Mouse (Mus musculus): ENCODE measurements around the gene Hist1h2bf.
"Not testable (repeated sequence)": the region's sequence is repeated elsewhere in the genome, so short reads cannot be mapped to it uniquely, and the experiment has no call there.

The Hist1h2bf gene

DNA sequence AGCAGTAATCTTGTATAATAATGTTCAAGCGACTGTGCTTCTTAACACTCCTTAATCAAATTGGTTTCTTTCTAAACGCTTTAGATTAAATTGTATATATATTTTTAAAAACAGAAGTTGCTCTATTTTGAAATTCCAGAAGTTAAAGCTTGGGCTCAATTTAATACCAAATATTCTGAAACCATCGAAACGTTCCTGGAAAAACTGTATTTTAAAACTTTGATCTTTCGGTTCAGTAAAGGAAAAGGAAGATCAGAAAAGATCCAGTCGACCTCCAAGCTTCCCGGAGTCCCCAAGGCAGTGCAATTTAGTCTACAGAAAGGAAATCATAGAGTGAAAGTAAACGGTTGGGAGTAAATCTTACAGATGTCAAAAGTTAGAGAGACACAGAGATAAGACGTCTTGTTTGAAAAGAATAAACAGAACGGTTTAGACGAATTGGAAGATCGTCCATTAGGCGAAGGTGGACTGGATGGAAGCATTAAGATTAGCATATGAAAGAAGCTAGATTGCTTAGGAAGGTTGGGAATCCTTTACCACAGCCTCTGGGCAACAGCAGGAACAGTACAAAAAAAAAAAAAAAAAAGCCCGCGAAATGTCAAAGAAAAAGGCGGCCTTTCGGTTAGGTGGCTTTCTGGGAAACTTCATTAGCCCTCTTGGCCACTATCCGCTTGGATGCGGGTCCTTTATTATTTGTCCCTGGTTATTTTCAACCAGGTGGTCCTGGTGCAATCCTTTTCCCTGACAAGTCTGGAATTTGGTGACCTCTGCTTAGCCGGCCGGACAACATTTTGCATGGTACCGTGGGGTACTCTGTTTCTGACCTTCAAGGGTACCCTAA is 12.3 kb upstream of the Hist1h2bf start:
- DNase-seq, result peak in 1 of 2 experiments; percentile 22

DNA sequence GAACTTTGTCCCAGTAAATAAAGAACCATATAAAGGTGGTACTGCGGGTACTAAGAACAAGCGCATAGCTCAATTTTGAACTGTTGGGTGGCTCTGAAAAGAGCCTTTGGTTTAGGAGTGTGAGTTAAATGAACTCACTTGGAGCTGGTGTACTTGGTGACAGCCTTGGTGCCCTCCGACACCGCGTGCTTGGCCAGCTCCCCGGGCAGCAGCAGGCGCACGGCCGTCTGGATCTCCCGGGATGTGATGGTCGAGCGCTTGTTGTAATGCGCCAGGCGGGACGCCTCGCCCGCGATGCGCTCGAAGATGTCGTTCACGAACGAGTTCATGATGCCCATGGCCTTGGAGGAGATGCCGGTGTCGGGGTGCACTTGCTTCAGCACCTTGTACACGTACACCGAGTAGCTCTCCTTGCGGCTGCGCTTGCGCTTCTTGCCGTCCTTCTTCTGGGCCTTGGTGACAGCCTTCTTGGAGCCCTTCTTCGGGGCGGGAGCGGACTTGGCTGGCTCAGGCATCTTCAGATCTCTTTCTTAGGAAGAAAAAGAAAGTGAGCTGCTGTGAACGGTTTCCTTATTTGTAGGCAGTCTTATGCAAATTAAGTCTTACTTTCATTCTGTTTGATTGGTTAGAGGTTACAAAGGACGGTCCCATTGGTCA is 11.6 kb upstream of the Hist1h2bf start:
- peak; percentile 71 to 77 for DNase-seq

DNA sequence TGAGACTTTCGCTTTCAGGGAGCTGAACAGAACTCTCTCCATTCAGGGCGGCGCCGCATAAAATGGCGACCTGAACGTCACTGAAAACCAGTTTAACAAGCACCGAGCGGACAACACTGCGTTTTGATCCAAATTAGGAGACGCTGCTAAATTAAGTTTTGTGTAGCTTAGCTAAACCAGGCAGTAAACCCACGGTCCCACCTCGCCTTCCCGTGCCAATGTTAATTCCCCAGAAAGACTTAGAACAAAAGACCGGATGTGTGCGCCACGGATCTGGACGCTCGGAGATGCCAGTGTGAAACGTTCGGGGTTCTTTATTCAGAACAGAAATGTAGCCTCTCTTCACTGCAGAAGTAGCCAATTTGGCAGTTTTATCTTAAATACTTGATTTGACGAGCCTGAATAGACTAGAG is 11.0 kb upstream of the Hist1h2bf start:
- DNase-seq, result peak; percentile 82 to 85

DNA sequence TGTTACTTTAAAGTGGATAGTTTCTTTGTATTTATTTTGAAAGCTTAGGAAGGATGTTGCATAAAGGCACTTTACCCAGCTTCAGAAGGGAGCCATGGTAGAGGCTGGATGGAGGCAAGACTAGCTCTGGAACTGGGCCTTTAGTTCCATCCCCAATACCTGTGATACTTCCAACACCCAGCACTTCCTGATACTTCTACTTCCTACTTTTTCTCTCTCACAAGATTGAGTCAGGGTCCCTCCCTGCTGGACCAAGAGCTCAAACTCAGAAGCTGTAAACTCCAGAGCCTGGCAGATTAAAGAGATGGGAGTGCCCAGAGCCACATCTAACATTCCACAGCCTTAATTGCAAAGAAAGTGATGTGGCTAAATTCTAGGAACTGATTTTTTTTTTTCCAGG is 10.3 kb upstream of the Hist1h2bf start:
- DNase-seq, result peak in 1 of 2 experiments; percentile 37

DNA sequence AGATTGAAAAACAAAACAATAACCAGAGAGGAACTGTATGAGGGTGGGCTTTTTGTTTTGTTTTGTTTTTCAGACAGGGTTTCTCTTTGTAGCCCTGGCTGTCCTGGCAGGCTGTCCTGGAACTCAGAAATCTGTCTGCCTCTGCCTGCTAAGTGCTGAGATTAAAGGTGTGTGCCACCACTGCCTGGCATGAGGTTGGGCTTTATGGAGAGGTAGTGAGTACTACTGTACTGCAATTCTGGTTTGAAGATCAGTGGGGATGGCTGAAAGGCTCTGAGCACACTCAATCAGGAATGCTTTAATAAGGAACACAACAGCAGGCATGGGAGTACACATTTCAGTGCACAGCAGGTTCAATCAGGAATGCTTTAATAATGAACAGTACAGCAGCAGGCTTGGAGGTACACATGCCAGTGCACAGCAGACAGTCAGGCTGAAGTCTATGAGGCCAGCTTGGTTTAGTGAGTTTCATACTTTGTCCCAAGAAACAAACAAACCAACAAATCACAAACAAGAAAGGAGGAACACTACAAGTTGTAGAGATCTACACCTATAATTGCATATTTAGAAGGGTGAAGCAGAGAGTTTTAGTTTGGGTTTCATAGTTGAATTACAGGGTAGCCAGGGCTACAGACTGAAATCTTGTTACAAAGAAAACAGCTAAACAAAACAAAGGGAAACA is 9.5 kb upstream of the Hist1h2bf start:
- no peak for DNase-seq

DNA sequence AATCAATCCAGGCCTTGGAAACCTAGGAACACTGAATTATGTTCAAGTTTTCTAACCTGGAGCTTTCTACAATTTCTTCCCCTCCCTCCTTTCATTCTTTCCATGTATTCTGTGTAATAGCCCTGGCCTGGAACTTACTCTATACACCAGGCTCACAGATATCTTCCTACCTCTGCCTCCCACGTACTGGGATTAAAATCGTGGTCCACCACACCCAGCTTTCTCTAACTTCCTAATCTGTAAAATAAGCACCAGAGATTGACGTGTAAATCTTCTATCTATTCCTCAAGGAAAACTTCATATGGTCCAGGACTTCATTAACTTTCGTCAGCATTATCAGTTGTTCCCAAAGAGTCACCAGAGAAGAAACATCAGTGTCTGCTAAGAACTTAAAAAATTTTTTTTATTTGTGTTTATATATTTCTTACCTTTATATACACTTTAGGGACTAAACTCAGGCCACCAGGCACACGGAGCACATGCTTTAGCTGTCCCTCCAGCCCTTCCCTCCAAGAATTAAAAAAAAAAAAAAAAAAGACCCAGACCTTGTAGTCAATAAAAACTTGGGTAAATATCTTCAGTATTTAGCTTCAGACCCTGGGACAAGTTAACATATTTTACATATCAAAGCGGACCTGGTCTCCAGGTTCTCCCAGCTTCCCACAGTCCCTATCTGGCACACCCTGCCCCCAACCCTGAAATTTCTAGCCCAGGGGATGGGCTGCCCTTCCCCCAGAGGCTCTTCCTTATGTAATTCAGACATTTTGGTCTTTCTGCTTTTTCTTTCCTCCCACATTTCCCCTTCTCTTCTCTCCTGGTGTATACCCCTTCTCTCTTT is 8.4 kb upstream of the Hist1h2bf start:
- no peak for DNase-seq

DNA sequence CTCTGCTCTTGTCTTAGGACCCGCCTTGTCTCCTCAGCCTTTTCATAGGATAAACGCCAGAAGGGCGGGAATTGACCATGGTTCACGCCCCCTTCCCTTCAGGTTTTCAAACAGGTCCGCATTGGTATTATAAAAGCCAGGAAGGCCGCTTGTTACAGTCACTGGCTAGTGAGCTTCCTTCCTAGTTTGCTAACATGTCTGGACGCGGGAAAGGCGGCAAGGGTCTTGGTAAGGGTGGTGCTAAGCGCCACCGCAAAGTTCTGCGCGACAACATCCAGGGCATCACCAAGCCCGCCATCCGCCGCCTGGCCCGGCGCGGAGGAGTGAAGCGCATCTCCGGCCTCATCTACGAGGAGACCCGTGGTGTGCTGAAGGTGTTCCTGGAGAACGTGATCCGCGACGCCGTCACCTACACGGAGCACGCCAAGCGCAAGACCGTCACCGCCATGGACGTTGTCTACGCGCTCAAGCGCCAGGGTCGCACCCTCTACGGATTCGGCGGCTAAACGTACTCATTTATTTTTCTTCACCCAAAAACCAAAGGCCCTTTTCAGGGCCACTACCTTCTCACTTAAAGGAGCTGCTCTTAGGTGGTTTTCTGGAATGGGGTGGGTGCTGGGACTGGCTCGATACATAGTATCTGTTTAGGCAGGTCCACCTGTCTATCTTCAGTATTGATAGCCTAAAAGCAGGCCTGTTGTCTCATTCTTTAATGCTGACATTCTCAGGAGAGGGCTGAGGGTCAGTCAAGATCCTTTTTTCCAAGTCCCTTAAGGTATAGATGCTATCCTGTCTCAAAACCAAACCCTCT is 7.6 kb upstream of the Hist1h2bf start, which contains the start of gene Hist1h4d:
Gene Hist1h4d (plus strand): TSS at position 191 of the 811 bp plus-strand sequence.
- peak; percentile 92 to 94 for DNase-seq

DNA sequence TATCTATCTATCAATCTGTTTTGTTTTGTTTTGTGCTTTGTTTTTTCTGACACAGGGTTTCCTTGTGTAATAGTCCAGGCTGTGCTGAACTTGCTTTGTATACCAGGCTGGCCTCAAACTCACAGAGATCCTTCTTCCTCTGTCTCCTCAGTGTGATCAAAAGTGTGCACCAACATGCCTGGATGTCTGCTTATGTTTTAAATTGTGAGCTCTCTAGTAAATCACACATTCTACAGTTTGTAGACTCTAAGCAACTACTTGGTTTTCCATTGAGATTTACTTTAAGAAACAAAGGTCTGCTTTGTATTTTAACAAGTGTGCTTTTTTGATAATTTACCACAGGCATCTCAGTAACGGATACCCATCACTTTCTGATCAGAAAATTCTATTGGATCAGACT is 3.8 kb upstream of the Hist1h2bf start:
- DNase-seq, result no peak

DNA sequence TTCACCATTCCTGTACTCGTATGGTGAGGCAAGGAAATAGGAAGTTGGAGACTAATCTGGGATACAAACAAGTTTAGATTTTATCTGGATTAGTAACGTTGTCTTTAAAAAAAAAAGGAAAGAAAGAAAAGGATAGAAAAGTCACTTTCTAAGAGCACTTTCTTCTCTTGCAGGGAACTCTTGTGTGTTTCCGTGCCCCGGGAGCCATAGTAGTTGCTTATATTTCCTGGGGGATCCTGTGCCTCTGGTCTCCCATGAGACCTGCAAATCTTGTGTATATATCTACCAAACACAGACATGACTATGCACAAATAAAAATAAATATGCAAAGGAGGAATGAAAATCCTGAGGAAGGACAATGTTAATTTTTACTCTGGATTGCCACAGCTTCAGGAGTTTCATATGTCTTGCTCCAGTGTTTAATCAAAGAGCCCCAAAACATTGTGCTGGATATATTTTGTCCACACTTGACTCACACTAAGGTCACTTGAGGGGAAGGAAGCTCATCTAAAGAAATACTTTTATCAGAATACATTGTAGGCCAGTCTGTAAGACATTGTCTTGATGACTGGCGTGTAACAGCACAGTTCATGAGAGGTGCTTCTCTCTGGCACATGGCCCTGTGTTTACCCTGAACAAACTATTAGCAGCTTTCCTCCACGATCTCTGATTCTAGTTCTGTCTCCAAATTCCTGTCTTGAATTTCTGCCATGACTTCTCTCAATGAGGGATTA is 3.1 kb upstream of the Hist1h2bf start:
- no peak for DNase-seq

DNA sequence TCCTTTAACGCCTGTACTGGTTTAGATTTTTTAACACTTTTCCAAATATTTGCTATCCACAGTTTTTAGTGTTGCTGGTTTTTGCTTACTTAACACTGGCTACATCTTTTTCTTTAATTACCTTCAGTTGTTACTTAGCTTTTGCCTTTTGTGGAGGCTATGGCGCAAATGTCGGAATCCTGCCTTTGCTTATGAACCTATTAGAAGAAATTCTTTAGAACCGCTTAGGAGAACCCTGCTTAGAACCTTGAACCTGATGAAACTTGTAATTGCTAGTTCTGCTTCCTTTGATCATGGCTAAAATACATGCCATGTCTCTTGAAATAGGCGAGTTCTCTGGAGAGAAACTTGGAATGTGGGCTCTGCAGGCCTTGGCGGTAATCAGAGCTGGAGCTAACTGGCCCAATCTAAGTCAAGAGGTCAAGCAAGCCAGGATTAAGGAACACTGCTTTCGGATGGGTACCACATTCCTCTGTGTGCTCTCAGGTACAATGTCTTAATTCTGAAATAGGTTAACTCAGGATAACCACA is 2.4 kb upstream of the Hist1h2bf start:
- DNase-seq, result peak in 1 of 2 experiments; percentile 22

DNA sequence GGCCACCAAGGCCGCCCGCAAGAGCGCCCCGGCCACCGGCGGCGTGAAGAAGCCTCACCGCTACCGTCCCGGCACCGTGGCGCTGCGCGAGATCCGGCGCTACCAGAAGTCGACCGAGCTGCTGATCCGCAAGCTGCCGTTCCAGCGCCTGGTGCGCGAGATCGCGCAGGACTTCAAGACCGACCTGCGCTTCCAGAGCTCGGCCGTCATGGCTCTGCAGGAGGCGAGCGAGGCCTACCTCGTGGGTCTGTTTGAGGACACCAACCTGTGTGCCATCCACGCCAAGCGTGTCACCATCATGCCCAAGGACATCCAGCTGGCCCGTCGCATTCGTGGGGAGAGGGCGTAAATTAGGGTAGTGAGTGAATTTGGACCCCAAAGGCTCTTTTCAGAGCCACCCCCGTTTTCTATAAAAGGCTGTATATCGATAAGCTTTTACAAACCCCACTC is 1.9 kb upstream of the Hist1h2bf start:
- peak in 1 of 2 experiments; percentile 39 for DNase-seq

DNA sequence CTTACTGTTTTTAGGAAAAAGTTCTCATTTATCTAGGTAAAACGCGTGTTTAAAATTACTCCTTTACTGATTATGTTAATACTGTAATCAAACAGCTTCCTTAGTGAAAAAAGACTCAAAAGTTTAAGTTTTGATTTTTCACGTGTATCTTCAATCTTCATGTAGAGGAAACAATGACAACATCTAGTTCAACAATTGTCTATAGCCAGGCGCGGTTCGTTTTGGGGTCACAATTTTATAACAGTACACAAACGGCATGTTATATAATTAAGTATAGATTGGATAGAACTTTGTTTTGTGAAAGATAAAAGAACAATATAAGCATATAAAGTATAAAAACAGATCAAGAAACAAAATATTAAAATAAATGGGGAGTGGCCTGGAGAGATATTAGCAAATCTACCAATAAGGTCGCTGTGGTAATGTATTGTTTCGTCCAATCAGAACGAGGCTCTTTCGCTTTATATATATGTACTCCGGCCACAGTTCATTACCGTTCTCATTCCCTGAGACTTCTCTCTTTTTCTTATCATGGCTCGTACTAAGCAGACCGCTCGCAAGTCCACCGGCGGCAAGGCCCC is 1.4 kb upstream of the Hist1h2bf start, which contains the start of gene Hist1h3d:
Gene Hist1h3d (plus strand): TSS at position 493 of the 581 bp plus-strand sequence.
- peak in 1 of 2 experiments; percentile 66 for DNase-seq

DNA sequence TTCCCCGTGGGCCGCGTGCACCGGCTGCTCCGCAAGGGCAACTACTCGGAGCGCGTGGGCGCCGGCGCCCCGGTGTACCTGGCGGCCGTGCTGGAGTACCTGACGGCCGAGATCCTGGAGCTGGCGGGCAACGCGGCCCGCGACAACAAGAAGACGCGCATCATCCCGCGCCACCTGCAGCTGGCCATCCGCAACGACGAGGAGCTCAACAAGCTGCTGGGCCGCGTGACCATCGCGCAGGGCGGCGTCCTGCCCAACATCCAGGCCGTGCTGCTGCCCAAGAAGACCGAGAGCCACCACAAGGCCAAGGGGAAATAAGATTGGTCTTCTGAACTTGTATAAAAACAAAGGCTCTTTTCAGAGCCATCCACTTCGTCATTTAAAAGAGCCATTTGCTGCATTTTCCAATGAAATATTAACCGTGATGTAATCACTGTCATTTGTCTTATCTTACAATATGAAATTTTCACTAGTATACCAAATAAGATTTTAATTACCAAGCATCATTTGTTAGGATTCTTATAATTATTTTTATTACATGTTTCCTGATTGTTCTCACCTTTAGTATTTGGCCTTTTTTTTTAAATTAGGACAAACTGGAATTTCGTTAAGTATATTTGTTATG is 662 bp upstream of the Hist1h2bf start:
- DNase-seq, result not testable (repeated sequence)

DNA sequence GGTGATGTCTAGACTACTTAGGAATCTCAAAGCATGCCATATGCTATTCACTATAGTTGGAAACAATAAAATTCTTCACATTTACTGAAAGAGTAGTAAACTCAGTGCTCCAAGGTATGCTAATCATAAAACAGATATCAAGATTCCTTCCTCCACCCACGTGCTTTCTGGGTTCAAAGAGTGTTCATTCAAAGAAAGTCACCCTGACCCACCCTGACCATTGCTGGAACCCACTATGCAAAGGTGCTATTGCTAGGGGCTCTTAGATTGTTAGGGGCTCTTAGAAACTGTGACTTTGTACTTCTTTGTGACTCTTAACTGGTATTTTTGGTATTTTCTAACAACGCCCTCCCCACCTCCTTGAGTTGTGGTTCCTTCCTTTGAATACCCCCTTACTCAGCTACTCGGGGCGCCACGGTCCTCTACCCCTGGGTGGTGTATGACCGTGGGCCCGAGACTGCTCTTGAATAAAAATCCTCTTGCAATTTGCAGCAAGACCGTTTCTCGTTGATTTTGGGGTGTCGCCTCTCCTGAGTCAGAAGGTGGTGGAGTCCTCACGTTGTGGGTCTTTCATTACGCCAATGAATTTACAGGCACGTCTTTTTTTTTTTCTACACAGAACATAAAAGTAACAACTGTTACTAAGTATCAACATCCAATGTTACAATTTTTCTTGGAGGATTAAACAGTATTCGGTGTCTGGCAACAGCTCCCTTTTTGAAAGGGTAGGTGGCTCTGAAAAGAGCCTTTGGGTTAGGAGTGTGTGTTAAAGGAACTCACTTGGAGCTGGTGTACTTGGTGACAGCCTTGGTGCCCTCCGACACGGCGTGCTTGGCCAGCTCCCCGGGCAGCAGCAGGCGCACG is 730 bp downstream of the Hist1h2bf start:
- peak in 1 of 2 experiments; percentile 18 for DNase-seq

DNA sequence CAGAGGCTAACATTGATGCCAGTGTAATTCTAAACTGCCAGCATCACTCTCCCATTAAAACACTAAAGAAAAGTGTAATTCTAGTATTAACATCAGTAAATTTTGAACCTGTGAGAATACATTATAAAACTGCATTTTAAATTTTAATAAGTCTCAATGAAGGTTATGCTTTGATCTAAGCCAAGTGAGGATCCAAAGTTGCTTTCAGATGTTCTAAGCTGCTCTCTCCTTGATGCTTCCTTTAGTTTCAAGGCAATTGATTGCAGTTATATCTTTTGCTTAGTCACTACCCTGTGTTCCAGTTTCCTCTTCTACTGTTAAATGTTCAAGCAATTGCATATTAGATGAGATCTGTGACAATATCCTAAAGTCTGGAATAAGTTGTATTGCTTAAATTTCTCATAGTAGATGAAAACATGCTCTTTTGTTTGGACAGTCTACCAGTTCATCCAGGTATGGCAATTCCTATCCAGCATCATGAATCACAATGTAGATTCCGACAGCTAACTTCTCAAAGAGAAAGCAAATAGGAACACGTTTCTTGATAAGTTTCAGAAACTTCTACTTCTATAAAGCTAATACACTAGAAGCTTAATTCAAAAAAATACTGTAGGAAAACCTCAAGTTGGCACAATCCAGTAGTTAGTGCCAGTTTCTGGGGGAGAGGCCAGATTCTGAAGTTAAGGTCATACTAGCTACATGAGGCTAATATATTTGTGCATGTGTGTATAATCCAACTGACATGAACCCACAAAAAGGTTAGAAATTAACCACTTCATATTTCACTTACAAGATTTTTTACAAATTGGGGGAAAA is 1.6 kb downstream of the Hist1h2bf start:
- DNase-seq, result no peak

DNA sequence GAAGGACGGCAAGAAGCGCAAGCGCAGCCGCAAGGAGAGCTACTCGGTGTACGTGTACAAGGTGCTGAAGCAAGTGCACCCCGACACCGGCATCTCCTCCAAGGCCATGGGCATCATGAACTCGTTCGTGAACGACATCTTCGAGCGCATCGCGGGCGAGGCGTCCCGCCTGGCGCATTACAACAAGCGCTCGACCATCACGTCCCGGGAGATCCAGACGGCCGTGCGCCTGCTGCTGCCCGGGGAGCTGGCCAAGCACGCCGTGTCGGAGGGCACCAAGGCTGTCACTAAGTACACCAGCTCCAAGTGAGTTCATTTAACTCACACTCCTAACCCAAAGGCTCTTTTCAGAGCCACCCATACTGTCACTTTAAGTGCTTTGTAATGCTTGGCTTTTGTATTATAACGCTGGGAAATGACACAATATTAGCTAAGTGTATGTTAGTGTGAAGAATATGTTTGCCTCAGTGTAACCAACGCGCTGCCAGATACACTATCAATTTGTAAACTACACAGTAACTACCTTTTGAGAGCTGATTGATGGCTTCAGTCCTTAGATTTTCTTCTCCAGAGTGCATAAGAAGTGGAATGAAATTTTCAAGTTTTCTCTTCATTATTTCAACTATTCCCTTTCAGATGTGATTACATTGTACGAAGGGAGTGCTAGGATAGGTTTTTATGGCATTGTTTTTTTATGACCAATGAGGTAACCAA is 2.3 kb downstream of the Hist1h2bf start:
- peak in 1 of 2 experiments; percentile 39 for DNase-seq

DNA sequence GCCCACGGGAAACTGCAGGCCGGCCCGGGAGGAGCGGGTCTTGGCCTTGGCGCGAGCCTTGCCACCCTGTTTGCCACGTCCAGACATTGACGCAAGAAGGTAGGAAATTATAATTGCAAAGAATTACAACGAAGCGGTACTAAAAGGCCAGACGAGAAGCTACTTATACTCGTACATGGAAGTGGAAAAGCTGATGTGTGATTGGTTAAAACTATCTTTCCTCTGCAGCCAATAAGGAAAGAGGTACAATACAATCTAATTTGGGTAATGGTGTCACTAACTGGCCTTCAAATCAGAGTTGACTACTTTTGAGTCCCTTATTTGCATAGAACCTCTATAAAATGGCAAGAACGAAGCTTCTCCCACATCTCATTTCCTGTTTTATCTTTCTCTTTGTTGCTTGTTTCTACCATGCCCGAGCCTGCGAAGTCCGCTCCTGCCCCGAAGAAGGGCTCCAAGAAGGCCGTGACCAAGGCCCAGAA is 2.9 kb downstream of the Hist1h2bf start, which contains the start of the genes Hist1h2ae and Hist1h2bg:
Gene Hist1h2ae (minus strand): TSS at position 199 of the 482 bp plus-strand sequence.
Gene Hist1h2bg (plus strand): TSS at position 375 of the 482 bp plus-strand sequence.
- DNase-seq, result peak; percentile 64 to 79

Measured in kidney, postnatal 4 days (tissue).